18 mouse cellular contexts compared by ENCODE assay signal in the genomic region with DNA sequence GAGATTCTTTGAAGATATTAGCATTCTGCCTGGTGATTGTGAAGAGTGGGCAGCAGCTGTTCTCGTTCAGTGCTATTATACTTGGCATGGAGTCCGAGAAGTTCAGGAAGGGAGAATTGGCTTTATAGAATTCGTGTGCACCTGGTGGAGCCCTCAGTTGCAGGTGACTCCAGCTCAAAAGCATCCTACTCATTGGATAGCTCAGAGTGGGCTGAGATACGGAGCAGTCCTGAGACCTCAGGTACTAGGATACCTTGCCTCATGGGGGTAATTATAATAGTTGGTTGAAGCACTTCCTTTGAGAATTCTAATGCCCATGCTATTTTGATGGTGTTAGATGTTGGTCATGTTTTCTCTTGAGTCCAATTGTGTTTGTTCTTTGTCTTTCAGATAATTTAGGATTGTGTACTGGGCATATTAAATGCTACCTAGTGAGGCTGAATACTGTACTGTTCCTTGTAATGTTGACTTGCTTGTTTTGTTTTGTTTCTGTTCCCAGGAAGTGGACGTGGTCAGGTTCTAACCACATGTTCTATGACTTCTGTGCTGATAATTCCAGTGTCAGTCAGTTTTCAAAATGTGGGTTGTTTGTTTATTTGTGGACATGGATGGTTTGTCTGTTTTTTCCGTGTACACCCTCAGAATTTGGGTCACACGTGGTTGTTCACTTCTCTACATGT.
DNase-seq lines count a peak whose midpoint lies in the region; ATAC-seq lines count a peak whose summit lies in the region.
"Had no signal": no experiment of that assay in that cellular context is flagged by ENCODE, and none has a peak within 500 bp of the region (broad histone marks: within the 10 kb centered on the region; RNA-seq: fewer than 3 reads in every experiment).

No protein-coding gene starts in this region.

- H3K4me2 ChIP-seq in embryonic facial prominence, embryonic 15.5 days (replicated peaks) = no peak overlapping the region
- H3K4me2 ChIP-seq: embryonic facial prominence, embryonic 12.5 days; forebrain, embryonic 13.5 days; forebrain, embryonic 15.5 days had no signal

- H3K9me3 ChIP-seq in embryonic facial prominence, embryonic 15.5 days (replicated peaks) = no peaks in the 10 kb centered on the region
- H3K9me3 ChIP-seq: embryonic facial prominence, embryonic 12.5 days; forebrain, embryonic 13.5 days; forebrain, embryonic 15.5 days had no signal

- no peak overlapping the region for H3K27ac ChIP-seq in embryonic facial prominence, embryonic 15.5 days (replicated peaks)
- H3K27ac ChIP-seq: embryonic facial prominence, embryonic 12.5 days; forebrain, embryonic 13.5 days; forebrain, embryonic 15.5 days had no signal

- no peak overlapping the region for H3K9ac ChIP-seq in embryonic facial prominence, embryonic 15.5 days
- H3K9ac ChIP-seq: embryonic facial prominence, embryonic 12.5 days; forebrain, embryonic 13.5 days; forebrain, embryonic 15.5 days; forebrain, postnatal 0 days had no signal

- H3K4me1 ChIP-seq in embryonic facial prominence, embryonic 15.5 days = no peaks in the 10 kb centered on the region
- H3K4me1 ChIP-seq: embryonic facial prominence, embryonic 12.5 days; forebrain, embryonic 13.5 days had no signal

- WGBS in embryonic facial prominence, embryonic 15.5 days = 74% methylated on average over 7 of the region's 7 CpGs

- H3K27me3 ChIP-seq in embryonic facial prominence, embryonic 15.5 days = no peaks in the 10 kb centered on the region
- H3K27me3 ChIP-seq: embryonic facial prominence, embryonic 12.5 days; forebrain, embryonic 13.5 days; forebrain, embryonic 15.5 days had no signal

- H3K36me3 ChIP-seq in embryonic facial prominence, embryonic 15.5 days = no peaks in the 10 kb centered on the region
- H3K36me3 ChIP-seq: embryonic facial prominence, embryonic 12.5 days; forebrain, embryonic 15.5 days had no signal

- peak; percentile 74 for ATAC-seq in common myeloid progenitor, adult 5-6 weeks (replicated peaks; ENCODE audit: low read depth, poor library complexity, severe bottlenecking)
- ATAC-seq in embryonic facial prominence, embryonic 15.5 days (ENCODE audit: insufficient number of reproducible peaks, low FRiP score, low TSS enrichment, low read depth) = peak; percentile 67; the same call in 1 of the 2 replicates
- 0 out of 2 replicates have a peak, but pooled peaks have one; percentile 23 for ATAC-seq in megakaryocyte progenitor cell, adult 5-6 weeks (replicated peaks; ENCODE audit: poor library complexity)
- ATAC-seq: forebrain, embryonic 13.5 days; forebrain, embryonic 15.5 days; forebrain, postnatal 0 days had no signal

- H3K4me3 ChIP-seq in embryonic facial prominence, embryonic 15.5 days (replicated peaks) = no peak overlapping the region
- H3K4me3 ChIP-seq: embryonic facial prominence, embryonic 12.5 days; forebrain, embryonic 13.5 days; forebrain, embryonic 15.5 days had no signal

- DNase-seq in heart, adult 11 months = no peak
- no peak for DNase-seq in cerebellum, adult 11-12 months
- DNase-seq: adrenal gland, adult 2 months; adrenal gland, postnatal 10 days; adrenal gland, postnatal 25 days; cerebellum, adult 11 months; cerebellum, adult 2 months; cerebellum, adult 9-10 months; cerebellum, postnatal 10 days; cerebellum, postnatal 25 days; embryo, embryonic 11 days; forebrain, postnatal 0 days had no signal

Comparison
In these comparisons a context has a peak if more than half of its experiments do, and no peak if none do; other contexts are left out.
1. ATAC-seq: peak in every context shown above with its lines; median percentile 74 in common myeloid progenitor, adult 5-6 weeks; 67 in embryonic facial prominence, embryonic 15.5 days; 23 in megakaryocyte progenitor cell, adult 5-6 weeks.